Mouse (Mus musculus) megakaryocyte progenitor cell, adult 5-6 weeks (primary cell): Measurements from ENCODE around the gene Slpi. TPM values are rescaled to one million over a fixed set of nuclear protein-coding genes. Genes with fewer than 3 reads are reported as not detected.
A peak's percentile ranks its signal among the peaks of the same experiment; 100 is the strongest.
"Not testable (repeated sequence)": the region's sequence is repeated elsewhere in the genome, so short reads cannot be mapped to it uniquely, and the experiment has no call there.

ENCODE experiments used
- ATAC-seq: replicated peaks from 2 replicates; pipeline ENCODE4 v1.8.0; 2016; ENCODE audit warnings: mild to moderate bottlenecking, moderate TSS enrichment, inconsistent platforms; ENCODE audit not compliant: poor library complexity
- total RNA-seq, 2 experiments: library from RNA; stranded (forward) in 1 of 2; stranded (reverse) in 1 of 2; fragments of 157-497, 149-512 nt in 1 of 2; fragments of 200-1000 nt in 1 of 2; gene quantifications; 2 replicates each; pipeline versions ENCODE4 v1.2.3 to v1.2.4; 2015 to 2017

Gene Slpi
- total RNA-seq, 2 experiments from 2014 or later = 71.6 to 244 TPM

DNA sequence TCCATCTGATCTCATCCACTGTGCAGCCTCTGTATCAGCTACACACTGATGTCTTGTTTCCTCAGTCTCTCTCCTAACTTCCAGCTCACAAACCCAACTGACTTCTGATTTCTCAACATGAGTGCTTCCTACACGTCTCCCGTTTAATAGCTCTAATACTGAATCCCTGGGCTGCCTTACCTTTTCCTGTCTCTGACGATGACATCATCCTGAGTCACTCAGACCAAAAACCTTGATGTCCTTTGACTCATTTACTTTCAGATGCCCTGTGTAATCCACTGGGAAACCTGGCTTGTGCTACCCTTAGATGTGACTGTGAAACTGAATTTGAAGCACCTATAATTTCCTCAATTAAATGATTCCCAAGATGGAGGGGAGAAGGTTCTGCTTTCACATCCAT lies 5.9 kb downstream of the Slpi start:
- no peak for ATAC-seq

DNA sequence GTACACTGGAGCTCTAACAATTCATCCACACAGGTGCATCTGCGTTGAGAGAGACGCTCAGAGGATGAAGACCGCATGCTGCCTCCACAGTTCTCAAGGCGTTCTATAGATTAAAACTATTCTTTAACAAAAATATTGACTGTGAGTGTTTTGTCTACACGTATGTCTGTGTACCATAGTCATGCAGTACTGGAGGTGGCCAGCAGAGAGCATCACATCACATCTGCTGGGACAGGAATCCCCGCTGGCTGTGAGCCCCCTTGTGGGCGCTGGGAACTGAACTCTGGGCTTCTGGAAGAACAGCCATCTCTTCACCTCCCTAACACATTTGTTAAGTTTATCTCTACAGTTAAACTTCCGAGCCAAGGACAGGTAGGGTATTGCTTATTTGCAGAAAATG lies 7.2 kb downstream of the Slpi start:
- ATAC-seq = no peak

DNA sequence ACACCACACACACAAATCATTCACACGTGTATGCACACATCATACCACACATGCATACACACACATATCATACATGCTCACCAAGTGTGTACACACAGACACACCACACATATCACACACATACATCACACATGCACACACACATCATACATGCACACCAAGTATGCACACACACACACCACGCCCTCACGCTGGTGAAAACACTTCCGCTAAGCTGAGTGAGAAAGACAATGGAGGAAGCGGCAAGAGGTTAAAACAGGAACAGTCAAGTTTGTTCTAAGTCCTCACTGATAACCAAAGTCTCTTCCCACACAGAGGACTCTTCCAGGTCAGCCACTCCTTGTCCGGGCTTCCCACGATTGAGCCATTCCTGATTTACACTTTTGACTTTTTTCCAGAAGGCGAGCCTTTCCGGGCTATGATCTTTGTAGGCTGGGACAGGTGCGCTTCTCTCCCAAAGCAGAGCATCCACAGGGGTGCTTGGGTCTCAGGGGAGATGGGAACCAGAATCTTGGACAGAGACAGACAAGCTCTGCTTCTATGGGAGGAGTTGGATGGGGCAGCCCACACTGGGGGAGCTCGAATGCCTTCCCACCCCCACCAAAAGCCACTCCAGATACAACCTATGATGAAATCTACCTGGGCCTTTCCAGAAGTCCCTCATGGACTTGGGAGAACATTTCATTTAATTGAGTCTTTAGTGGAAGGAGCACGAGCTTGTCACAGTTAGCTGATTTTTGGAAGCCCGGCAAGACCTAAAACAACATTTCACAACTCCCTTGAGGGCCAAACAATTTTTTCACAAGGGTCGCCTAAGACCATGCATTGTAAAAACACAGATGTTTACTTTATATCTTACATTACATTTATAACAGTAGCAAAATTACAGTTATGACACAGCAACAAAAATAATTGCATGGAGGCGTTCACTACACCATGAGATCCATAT lies 11.1 kb downstream of the Slpi start:
- 0 out of 2 replicates have a peak, but pooled peaks have one; percentile 16 for ATAC-seq

DNA sequence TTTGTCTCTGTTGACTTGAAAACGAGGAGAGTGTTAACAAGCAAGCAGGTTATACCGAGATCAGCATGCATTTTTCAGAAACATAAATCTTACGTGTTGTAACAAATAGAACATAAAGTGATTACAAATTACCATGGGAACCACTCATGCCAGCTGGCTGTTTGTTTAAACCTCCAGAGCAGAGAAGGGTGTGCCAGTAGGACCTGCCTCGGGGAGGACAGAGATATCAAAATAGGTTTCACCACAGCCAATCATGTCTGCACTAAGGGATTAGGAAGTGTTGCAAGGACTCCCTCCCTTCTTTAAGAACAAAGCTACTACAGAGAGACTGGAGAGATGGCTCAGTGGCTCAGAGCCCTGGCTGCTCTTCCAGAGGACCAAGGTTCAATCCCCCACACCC lies 15.7 kb downstream of the Slpi start:
- peak; percentile 80 for ATAC-seq

DNA sequence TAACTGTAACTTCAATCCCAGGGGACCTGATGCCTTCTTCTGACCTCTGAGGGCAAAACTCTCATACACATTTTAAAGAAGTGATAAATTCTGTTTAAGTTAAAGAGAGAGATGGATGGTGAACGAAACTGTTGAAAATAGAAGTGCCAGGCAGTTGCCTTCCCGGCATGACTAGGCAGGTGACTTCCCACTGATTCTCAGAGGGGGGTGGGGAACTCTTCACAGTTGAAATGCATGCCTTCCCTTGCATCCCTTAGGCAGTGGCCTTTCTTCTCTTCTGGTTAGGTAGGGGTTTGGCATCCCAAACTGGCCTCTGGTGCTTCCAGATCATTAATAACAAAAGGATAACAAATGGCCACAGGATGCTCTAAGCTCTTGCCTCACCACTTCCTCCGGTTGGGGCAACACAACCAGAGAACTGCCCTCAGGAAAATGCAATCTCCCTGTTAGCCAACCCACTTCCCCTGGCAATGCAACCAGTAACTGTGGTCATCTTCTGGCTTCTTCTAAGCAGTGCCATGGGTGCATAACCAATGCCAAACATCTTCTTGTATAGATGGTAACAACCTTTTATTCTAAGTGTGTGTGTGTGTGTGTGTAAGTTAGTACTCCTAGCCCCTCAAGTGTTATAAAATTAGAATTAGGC lies 16.4 kb downstream of the Slpi start:
- ATAC-seq = peak; percentile 85

DNA sequence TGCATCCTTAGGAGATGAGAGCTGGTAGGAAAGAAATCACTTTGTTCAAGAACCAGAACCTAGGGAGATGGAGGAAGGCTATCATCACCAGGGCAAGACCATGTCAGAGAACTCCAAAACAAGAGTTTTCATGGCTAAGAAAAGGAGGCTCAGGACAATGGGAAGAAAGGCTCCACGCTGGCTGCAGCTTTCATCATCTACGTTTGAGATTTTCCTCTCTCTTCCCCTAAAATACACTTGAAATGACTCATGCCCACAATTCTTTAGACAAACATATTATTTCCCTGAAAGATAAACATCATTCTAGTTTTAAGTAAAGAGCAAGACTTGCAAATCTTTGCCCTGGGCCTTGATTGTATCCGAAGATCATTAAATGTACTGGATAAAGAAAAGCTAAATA lies 17.5 kb downstream of the Slpi start:
- no peak for ATAC-seq

DNA sequence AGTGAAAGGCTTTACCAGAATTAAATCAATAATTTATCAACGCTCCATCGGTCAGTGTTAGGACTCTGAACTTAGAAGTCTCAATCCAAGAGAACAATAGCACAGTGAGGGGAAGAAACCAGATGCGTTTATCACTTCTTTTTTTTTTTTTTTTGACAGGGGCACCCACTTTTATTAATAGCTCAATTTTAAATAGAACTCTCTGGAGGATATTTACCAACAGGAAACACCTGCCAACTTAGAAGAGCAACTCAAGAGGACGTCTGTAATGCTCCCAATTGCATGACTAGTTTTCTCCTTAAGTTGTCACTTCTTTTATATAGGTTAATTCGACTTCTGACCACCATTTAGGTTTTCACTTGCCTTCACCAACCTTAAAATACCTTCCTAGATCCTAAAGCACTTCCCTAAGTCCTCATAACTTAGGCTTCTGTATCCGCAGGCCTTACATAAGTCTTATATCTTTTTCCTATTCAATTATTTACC lies 20.2 kb downstream of the Slpi start:
- peak; percentile 40 for ATAC-seq

DNA sequence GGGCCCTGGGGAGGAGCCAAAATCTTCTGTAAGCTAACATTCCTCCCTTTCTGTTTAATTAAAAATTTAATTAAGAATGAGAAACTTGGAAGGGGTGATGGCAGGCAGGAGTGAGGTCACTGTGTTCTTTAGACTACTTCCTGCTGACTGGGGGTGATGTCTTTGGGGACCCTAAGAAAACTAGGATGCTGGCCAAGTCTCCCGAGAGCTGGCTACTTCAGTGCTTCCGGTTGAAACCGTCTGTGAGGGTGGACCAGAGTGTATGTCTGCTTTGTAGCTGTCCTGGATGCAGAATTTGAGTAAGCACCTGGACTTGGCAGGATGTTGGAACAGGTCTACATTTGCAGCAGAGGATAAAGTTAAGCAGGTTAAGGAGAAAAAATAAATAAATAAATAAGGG lies 21.9 kb downstream of the Slpi start:
- ATAC-seq = no peak

- ATAC-seq = peak; percentile 36; the same call in 1 of the 2 replicates
These were observed 27.8 kb downstream of the Slpi start for GRCm38 (mm10) chr2:164360974-164361657.

DNA sequence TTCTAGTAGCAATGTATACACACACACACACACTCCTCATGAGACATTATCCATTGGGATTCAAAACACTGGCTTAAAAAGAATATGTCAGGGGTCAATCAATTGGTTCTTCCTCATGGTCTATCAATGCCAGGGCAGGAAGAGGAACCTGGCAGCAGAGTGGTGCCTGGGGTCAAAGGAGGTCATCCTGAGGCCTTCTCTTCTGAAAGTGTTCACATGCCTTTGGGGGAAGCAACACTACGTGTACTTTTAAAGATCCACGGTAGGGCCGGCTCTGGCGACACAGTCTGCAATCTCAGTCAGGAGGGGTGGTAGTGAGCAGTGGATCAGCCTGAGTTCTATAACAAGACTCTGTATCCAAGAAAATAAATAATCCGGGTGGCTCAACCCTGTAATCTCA lies 29.2 kb downstream of the Slpi start:
- ATAC-seq = peak; percentile 42

DNA sequence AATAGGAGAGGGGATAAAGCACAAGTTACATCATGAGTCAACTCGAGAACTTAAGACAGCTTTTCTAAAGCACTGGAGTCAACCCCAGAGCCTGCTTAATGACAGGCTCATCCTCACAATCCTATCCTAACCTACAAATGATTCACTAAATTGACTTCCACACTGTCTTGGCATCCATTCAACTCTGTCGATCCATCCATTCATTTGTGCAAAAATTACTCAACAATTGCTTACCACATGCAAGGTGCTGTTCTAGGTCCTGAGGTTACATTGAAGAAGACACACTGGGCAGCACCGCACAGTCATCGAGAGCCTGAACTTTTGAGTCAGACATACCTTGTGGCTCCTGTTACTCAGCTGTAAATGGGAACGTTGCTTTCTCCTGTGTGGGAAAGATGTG lies 29.9 kb downstream of the Slpi start:
- no peak for ATAC-seq

GRCm38 (mm10) chr2:164358373-164358772 lies 30.5 kb downstream of the Slpi start:
- no peak for ATAC-seq

GRCm38 (mm10) chr2:164356177-164356967 lies 32.5 kb downstream of the Slpi start:
- ATAC-seq = peak; percentile 77

GRCm38 (mm10) chr2:164353356-164353755 lies 35.5 kb downstream of the Slpi start:
- ATAC-seq = no peak

DNA sequence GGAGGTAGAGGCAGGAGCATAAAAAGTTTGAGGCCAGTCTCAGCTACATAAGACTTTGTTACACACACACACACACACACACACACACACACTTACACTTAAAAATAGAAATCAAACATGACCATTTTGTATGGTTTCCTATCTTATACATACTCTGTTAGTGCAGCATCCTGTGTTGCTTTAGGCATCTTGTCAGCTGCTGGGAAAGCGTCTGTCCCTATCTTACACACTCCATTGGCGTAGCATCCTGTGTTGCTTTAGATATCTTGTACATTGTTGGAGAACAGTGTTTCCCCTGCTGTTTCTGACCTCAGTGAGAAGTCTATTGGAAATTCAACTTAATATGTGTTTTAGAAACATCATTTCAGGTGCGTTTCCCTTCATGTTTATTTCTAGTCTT lies 36.2 kb downstream of the Slpi start:
- no peak for ATAC-seq

GRCm38 (mm10) chr2:164348980-164349379 lies 39.9 kb downstream of the Slpi start:
- ATAC-seq = peak; percentile 75

GRCm38 (mm10) chr2:164347697-164348096 lies 41.2 kb downstream of the Slpi start:
- ATAC-seq = not testable (repeated sequence)

- not testable (repeated sequence) for ATAC-seq
These were observed 45.2 kb downstream of the Slpi start for GRCm38 (mm10) chr2:164343732-164344131.

DNA sequence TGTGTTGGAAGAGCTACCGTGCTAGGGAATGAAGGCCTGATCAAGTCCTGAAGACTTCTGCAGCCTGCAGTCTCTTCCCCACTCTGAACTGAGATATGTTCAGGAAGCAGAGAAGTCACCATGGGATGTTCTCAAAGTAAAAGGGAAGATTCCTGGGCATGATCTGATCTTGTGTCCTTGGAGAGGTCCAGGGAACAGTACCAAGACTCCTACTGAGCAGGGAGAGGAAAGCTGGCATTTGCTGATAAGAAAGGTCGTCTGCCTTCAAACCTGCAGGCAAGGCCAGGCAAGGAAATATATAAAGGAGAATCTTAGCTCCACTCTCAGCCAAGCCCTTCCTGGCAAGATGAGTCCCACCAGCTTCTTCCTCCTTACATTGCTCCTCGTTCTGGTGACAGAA lies 56.5 kb downstream of the Slpi start, which contains the start of gene Svs5:
Gene Svs5, plus strand, starts transcription at position 301 of the 400 bp plus-strand sequence.
- ATAC-seq = not testable (repeated sequence)

GRCm38 (mm10) chr2:164320983-164321382 lies 67.9 kb downstream of the Slpi start:
- no peak for ATAC-seq
